Mouse (Mus musculus) midbrain, embryonic 12.5 days (tissue): ENCODE data around the gene Mest. TPM values are rescaled to one million over a fixed set of nuclear protein-coding genes. Genes with fewer than 3 reads are reported as not detected.

Experiments used
- ATAC-seq: fragments of 200-750 bp; cut with Nextera tagmentation; 2 replicates; pipeline ENCODE4 v1.8.0; 2017; ENCODE audit warnings: low read depth, moderate TSS enrichment, moderate library complexity; ENCODE audit not compliant: low FRiP score
- H3K27ac ChIP-seq: fragments of 300-500 bp; sonication (generic); replicated peaks from 2 replicates; pipeline ENCODE4 v1.5.1; 2016; ENCODE audit warnings: mild to moderate bottlenecking
- H3K27me3 ChIP-seq: fragments of 300-500 bp; sonication (generic); 2 replicates; pipeline ENCODE4 v1.6.1; 2016; ENCODE audit warnings: mild to moderate bottlenecking
- H3K36me3 ChIP-seq: fragments of 300-500 bp; sonication (generic); 2 replicates; pipeline ENCODE4 v1.6.1; 2016
- H3K4me1 ChIP-seq: fragments of 300-500 bp; sonication (generic); 2 replicates; pipeline ENCODE4 v1.6.1; 2016
- H3K4me2 ChIP-seq: fragments of 300-500 bp; sonication (generic); replicated peaks from 2 replicates; pipeline ENCODE4 v1.6.1; 2016; ENCODE audit warnings: mild to moderate bottlenecking, moderate library complexity
- H3K4me3 ChIP-seq: fragments of 300-500 bp; sonication (generic); 2 replicates; pipeline ENCODE4 v1.5.1; 2016; ENCODE audit warnings: mild to moderate bottlenecking
- H3K9ac ChIP-seq: fragments of 300-500 bp; sonication (generic); replicated peaks from 2 replicates; pipeline ENCODE4 v1.6.1; 2016; ENCODE audit warnings: mild to moderate bottlenecking, moderate library complexity
- H3K9me3 ChIP-seq: fragments of 300-500 bp; sonication (generic); 2 replicates; pipeline ENCODE4 v1.6.1; 2016; ENCODE audit warnings: mild to moderate bottlenecking
- WGBS: fragments of 180-500 bp; shearing (Covaris S2); methylation state at CpG from one replicate; pipeline ENCODE4 v1.1.7; 2016; 5-methylcytosine and 5-hydroxymethylcytosine counted together
- microRNA counts: library from miRNA; unstranded; fragments of <30 nt; microRNA quantifications from one replicate; lab custom pipeline; 2017
- microRNA-seq: library from miRNA; unstranded; fragments of <30 nt; microRNA quantifications from one replicate; pipeline ENCODE4, GENCODE M21; 2017
- polyA plus RNA-seq: library from polyadenylated mRNA; unstranded; fragments of >200 nt; fragmentation: Nextera tagmentation; extraction: Ambion mirVana; gene quantifications from 2 replicates; pipeline ENCODE4 v1.2.1, GENCODE M21; 2016

Gene Mest
- polyA plus RNA-seq, 1 experiment from 2014 or later: 584 TPM

DNA sequence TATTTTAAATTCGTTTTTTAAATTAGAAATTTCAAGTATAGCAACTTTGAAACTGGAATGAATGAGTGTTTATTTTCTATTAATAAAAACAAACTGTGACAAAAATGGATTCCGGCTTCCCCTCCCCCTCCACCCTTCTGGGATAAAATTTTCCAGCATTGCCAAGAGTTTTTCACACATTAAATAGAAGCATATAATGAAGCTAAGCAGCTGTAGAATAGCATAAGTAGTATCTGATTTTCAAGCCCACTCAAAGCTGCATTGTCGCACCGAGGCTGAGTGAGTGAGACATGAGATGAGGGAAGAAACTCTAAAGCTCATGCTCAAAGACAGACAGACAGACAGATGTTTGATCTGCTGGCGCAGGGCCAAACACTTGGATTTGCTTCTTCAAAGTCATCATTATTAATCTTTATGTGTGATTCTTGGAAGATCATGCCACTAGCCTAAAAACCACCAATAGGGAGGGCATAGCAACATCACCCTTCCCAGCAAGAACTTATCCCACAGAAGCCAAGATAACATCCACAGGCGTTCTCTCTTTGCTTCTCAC, 25.1 kb downstream of the Mest start:
- H3K4me1 ChIP-seq: no peaks in the 10 kb centered on the region
- ATAC-seq: no peak
- no peak overlapping the region for H3K27ac ChIP-seq
- 81% methylated on average over 6 of the region's 6 CpGs for WGBS
- no peak overlapping the region for H3K4me3 ChIP-seq
- H3K27me3 ChIP-seq: no peaks in the 10 kb centered on the region
- no peak overlapping the region for H3K9ac ChIP-seq
- peaks cover 69% of the 10 kb centered on the region for H3K36me3 ChIP-seq
- no peak overlapping the region for H3K4me2 ChIP-seq
- H3K9me3 ChIP-seq: no peaks in the 10 kb centered on the region

DNA sequence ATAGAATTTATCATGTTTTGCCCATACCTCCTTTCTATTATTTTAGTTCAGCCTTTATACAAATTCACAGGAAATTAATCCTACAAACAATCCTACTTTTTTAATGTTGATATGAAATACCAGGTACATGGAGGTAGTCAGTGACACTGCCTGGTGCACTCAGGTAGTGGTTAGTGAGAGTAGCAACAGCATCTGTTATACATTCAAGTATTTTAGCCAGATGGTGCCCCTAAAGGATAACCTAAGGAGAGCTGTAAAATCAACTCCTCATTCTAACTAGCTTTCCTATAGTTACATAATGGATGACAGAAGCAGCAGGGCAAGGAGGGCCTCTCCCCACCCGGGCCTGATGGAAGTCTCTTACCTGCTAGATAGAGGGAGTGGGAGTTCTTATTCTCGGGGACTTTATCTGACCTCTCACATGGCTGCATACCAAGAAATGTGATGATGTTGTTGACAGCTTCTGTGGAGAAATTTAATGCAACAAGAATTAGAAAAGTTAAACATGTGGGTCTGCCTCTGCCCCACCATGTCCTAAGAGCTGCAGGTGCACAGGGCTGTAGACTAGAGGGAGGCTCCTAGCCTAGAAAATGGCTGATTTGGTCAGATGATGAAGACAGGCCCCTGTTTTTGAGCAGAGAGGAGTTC, 25.8 kb downstream of the Mest start:
- H3K9ac ChIP-seq: no peak overlapping the region
- H3K4me3 ChIP-seq: no peak overlapping the region
- H3K27me3 ChIP-seq: no peaks in the 10 kb centered on the region
- ATAC-seq: no peak
- no peaks in the 10 kb centered on the region for H3K9me3 ChIP-seq
- H3K27ac ChIP-seq: no peak overlapping the region
- H3K36me3 ChIP-seq: peaks cover 62% of the 10 kb centered on the region
- WGBS: 53% methylated on average over 2 of the region's 2 CpGs
- no peaks in the 10 kb centered on the region for H3K4me1 ChIP-seq
- H3K4me2 ChIP-seq: no peak overlapping the region

DNA sequence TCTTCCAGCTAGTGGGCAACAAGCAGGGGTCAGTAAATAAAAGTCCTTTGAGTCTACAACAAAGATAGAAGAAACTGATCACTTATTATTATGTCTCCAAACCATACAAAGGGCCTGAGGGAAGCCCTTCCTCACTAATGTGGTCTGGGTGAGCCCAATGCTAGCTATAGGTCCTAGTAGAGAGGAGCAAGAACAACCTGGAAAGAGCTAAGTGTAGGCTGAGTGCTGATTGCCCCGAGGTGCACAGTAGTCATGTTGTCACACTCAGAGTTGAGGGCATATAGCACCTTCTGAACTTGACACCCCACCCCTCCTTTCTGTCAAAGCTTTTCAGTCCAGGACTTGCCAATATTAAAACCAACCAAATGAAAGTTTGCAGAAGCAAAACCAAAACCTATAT, 26.5 kb downstream of the Mest start:
- Histone ChIP-seq H3K9ac (no peak overlapping the region), H3K27ac (no peak overlapping the region), H3K4me2 (no peak overlapping the region), H3K4me1 (no peaks in the 10 kb centered on the region), H3K9me3 (no peaks in the 10 kb centered on the region), H3K36me3 (peaks cover 58% of the 10 kb centered on the region), H3K4me3 (no peak overlapping the region), H3K27me3 (no peaks in the 10 kb centered on the region)
- no peak for ATAC-seq
- 73% methylated on average over 1 of the region's 1 CpGs for WGBS

DNA sequence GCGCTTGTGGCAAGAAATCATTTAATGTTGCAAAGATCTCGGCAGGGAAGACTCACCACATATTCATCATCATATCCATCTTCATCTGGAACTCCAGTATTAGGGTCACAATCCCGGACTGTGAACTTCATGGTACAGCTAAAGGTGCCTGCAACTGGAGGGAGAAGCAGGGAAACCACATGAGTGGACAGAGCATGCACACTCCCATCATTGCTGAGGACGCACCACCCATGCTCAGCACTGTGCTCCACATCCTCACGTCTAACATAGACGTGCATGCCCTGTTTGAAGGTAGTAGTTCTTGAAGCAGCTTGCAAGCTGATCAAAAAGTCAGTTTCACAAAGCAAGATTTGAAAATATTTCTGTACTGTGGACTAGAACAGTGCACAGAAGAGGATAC, 27.1 kb downstream of the Mest start:
- ATAC-seq: no peak
- Histone ChIP-seq H3K27me3 (no peaks in the 10 kb centered on the region), H3K4me1 (no peaks in the 10 kb centered on the region), H3K4me3 (no peak overlapping the region), H3K4me2 (no peak overlapping the region), H3K9ac (no peak overlapping the region), H3K9me3 (no peaks in the 10 kb centered on the region), H3K27ac (no peak overlapping the region), H3K36me3 (peaks cover 54% of the 10 kb centered on the region)
- WGBS: 83% methylated on average over 6 of the region's 6 CpGs

DNA sequence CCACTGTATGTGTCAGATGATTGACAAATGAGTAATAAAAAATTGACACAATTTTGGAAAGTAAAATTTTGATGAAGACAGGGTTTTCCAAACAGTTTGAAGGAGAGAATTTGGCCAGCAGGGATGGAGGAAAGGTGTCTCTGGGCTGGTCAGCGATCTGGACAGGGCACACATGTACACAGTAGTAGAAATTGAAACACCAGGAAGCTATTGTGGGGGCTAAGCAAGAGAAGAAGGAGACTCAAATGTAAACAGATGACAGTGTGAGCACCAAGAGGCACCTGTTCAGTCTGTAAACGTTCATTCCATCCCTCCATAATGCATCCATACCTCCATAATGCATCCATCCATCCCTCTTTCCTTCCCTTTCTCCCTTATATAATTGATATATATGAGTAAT, 27.9 kb downstream of the Mest start:
- Histone ChIP-seq H3K4me1 (no peaks in the 10 kb centered on the region), H3K36me3 (peaks cover 47% of the 10 kb centered on the region), H3K27ac (no peak overlapping the region), H3K4me2 (no peak overlapping the region), H3K9me3 (no peaks in the 10 kb centered on the region), H3K4me3 (no peak overlapping the region), H3K27me3 (no peaks in the 10 kb centered on the region), H3K9ac (no peak overlapping the region)
- ATAC-seq: no peak
- 84% methylated on average over 2 of the region's 2 CpGs for WGBS

MicroRNA genes within 50 kb of the gene (microRNA counts, 519-probe panel; counts per million panel counts)
- microRNA mmu-miR-335-3p (lab: Ali Mortazavi, UCI) (4,155 counts per million, percentile 27 among the panel's probes with 10 or more counts), microRNA mmu-miR-335-5p (lab: Ali Mortazavi, UCI) (8,776 counts per million, percentile 91 among the panel's probes with 10 or more counts)

Small RNA genes within 50 kb of the gene (microRNA-seq; reads per million reads assigned to microRNA genes)
- gene Mir335: 66,684 reads per million, percentile 100 among the genes with 10 or more reads in this experiment

Other genes with a start within 250 kb of the Mest start
- gene Tmem209, start 213.8 kb upstream of the Mest start, polyA plus RNA-seq: 45.6 and 49.1 TPM in 2 replicates
- gene Ssmem1, start 213.7 kb upstream of the Mest start, polyA plus RNA-seq: 0.22 and 0.34 TPM in 2 replicates
- gene Cpa2, start 182.0 kb upstream of the Mest start, polyA plus RNA-seq: 5.8 and 6.7 TPM in 2 replicates
- 1.6 and 1.9 TPM in 2 replicates for gene Cpa4, start 155.2 kb upstream of the Mest start, polyA plus RNA-seq
- gene Cpa5, start 112.5 kb upstream of the Mest start, polyA plus RNA-seq: 0.14 and 0.30 TPM in 2 replicates
- gene Cpa1, start 84.3 kb upstream of the Mest start, polyA plus RNA-seq: 0.42 TPM in 1 of 2 replicates, not detected in the other
- gene Cep41, start 29.8 kb upstream of the Mest start, polyA plus RNA-seq: 20.1 and 20.7 TPM in 2 replicates
- gene Copg2, start 173.2 kb downstream of the Mest start, polyA plus RNA-seq: 32.6 and 37.4 TPM in 2 replicates
- 0.20 TPM in 1 of 2 replicates, not detected in the other for gene Tsga13, start 192.0 kb downstream of the Mest start, polyA plus RNA-seq
- gene Klf14, start 235.5 kb downstream of the Mest start, polyA plus RNA-seq: 0.42 and 0.45 TPM in 2 replicates